ENCODE assay signal across 19 mouse cellular contexts in genomic region chr11:3494857-3495256, GRCm38 (mm10). TPM values are rescaled to one million over a fixed set of nuclear protein-coding genes. Genes with fewer than 3 reads are reported as not detected.
DNase-seq lines count a peak whose midpoint lies in the region; ATAC-seq lines count a peak whose summit lies in the region.
"Had no signal": no experiment of that assay in that cellular context is flagged by ENCODE, and none has a peak within 500 bp of the region (broad histone marks: within the 10 kb centered on the region; RNA-seq: fewer than 3 reads in every experiment).

No protein-coding gene starts in this region.

- WGBS in hindbrain, embryonic 10.5 days, result 84% methylated on average over 17 of the region's 17 CpGs
- 82% methylated on average over 17 of the region's 17 CpGs for WGBS in hindbrain, embryonic 14.5 days
- 82% methylated on average over 17 of the region's 17 CpGs for WGBS in midbrain, embryonic 10.5 days
- 84% methylated on average over 17 of the region's 17 CpGs for WGBS in midbrain, embryonic 16.5 days
- WGBS in embryonic facial prominence, embryonic 13.5 days, result 79% methylated on average over 17 of the region's 17 CpGs
- WGBS in stomach, embryonic 16.5 days, result 73% methylated on average over 17 of the region's 17 CpGs
- WGBS in kidney, embryonic 14.5 days, result 77% methylated on average over 17 of the region's 17 CpGs

- no peak for ATAC-seq in hindbrain, embryonic 14.5 days (ENCODE audit: low FRiP score)
- no peak for ATAC-seq in midbrain, embryonic 16.5 days
- ATAC-seq in embryonic facial prominence, embryonic 13.5 days (ENCODE audit: insufficient number of reproducible peaks, insufficient read depth, low FRiP score, low TSS enrichment, low read depth), result no peak
- no peak for ATAC-seq in stomach, embryonic 16.5 days (ENCODE audit: insufficient read depth, low FRiP score)
- no peak for ATAC-seq in kidney, embryonic 14.5 days (ENCODE audit: low FRiP score, low TSS enrichment)
- ATAC-seq: forebrain, embryonic 15.5 days; inflammation-experienced regulatory T-cells, adult 6 months; midbrain, embryonic 13.5 days had no signal

- no peaks in the 10 kb centered on the region for H3K36me3 ChIP-seq in hindbrain, embryonic 10.5 days
- no peaks in the 10 kb centered on the region for H3K36me3 ChIP-seq in hindbrain, embryonic 14.5 days (replicated peaks; ENCODE audit: control insufficient read depth, insufficient read depth)
- no peaks in the 10 kb centered on the region for H3K36me3 ChIP-seq in midbrain, embryonic 10.5 days
- no peaks in the 10 kb centered on the region for H3K36me3 ChIP-seq in midbrain, embryonic 16.5 days (ENCODE audit: control insufficient read depth, insufficient read depth, low read length)
- no peaks in the 10 kb centered on the region for H3K36me3 ChIP-seq in embryonic facial prominence, embryonic 13.5 days
- no peaks in the 10 kb centered on the region for H3K36me3 ChIP-seq in stomach, embryonic 16.5 days (ENCODE audit: control insufficient read depth, insufficient read depth, low read length)
- no peaks in the 10 kb centered on the region for H3K36me3 ChIP-seq in kidney, embryonic 14.5 days (ENCODE audit: control insufficient read depth, insufficient read depth, low read length)
- H3K36me3 ChIP-seq: forebrain, embryonic 15.5 days; midbrain, embryonic 13.5 days had no signal

- no peaks in the 10 kb centered on the region for H3K9me3 ChIP-seq in hindbrain, embryonic 10.5 days
- H3K9me3 ChIP-seq in hindbrain, embryonic 14.5 days (ENCODE audit: control insufficient read depth, low read length), result no peaks in the 10 kb centered on the region
- H3K9me3 ChIP-seq in midbrain, embryonic 10.5 days (replicated peaks), result no peaks in the 10 kb centered on the region
- H3K9me3 ChIP-seq in midbrain, embryonic 16.5 days (replicated peaks; ENCODE audit: control insufficient read depth, low read length, poor library complexity, severe bottlenecking), result no peaks in the 10 kb centered on the region
- no peaks in the 10 kb centered on the region for H3K9me3 ChIP-seq in embryonic facial prominence, embryonic 13.5 days
- no peaks in the 10 kb centered on the region for H3K9me3 ChIP-seq in stomach, embryonic 16.5 days (replicated peaks; ENCODE audit: control insufficient read depth, low read length)
- H3K9me3 ChIP-seq in kidney, embryonic 14.5 days (ENCODE audit: control insufficient read depth, low read length), result no peaks in the 10 kb centered on the region
- H3K9me3 ChIP-seq: forebrain, embryonic 15.5 days; midbrain, embryonic 13.5 days had no signal

- no peak overlapping the region for H3K4me2 ChIP-seq in hindbrain, embryonic 14.5 days (replicated peaks)
- no peak overlapping the region for H3K4me2 ChIP-seq in midbrain, embryonic 16.5 days (ENCODE audit: low read length)
- H3K4me2 ChIP-seq in embryonic facial prominence, embryonic 13.5 days, result no peak overlapping the region
- no peak overlapping the region for H3K4me2 ChIP-seq in stomach, embryonic 16.5 days (ENCODE audit: low read depth, low read length)
- no peak overlapping the region for H3K4me2 ChIP-seq in kidney, embryonic 14.5 days (replicated peaks; ENCODE audit: low read depth, low read length)
- H3K4me2 ChIP-seq: forebrain, embryonic 15.5 days; lung, embryonic 14.5 days; midbrain, embryonic 13.5 days had no signal

- no peak for DNase-seq in hindbrain, embryonic 10.5 days (ENCODE audit: low spot score)
- DNase-seq in hindbrain, embryonic 14.5 days (ENCODE audit: low spot score), result no peak
- DNase-seq in midbrain, embryonic 10.5 days (ENCODE audit: low spot score), result no peak
- no peak for DNase-seq in left cerebral cortex, adult 8-10 months (ENCODE audit: low spot score in 2 of 2)
- DNase-seq: heart, adult 2 months; heart, postnatal 14 days; kidney, postnatal 25 days; lung, embryonic 14.5 days; right cerebral cortex, postnatal 14 days had no signal

- no peak overlapping the region for H3K9ac ChIP-seq in hindbrain, embryonic 14.5 days
- H3K9ac ChIP-seq in midbrain, embryonic 16.5 days (ENCODE audit: low read depth, low read length), result no peak overlapping the region
- peak overlapping the region; percentile 27; the same call in 1 of the 2 replicates for H3K9ac ChIP-seq in embryonic facial prominence, embryonic 13.5 days
- H3K9ac ChIP-seq in stomach, embryonic 16.5 days (ENCODE audit: low read length), result 0 out of 2 replicates have a peak overlapping the region, but pooled peaks have one; percentile 44
- H3K9ac ChIP-seq in kidney, embryonic 14.5 days (ENCODE audit: low read depth, low read length), result no peak overlapping the region
- H3K9ac ChIP-seq: forebrain, embryonic 15.5 days; lung, embryonic 14.5 days; midbrain, embryonic 13.5 days had no signal

- H3K4me1 ChIP-seq in hindbrain, embryonic 10.5 days (replicated peaks), result peaks cover 17% of the 10 kb centered on the region
- no peaks in the 10 kb centered on the region for H3K4me1 ChIP-seq in hindbrain, embryonic 14.5 days (replicated peaks; ENCODE audit: control insufficient read depth, insufficient read depth, low read length)
- H3K4me1 ChIP-seq in midbrain, embryonic 10.5 days, result peaks cover 11% of the 10 kb centered on the region; the same call in 1 of the 2 replicates
- H3K4me1 ChIP-seq in midbrain, embryonic 16.5 days (ENCODE audit: control insufficient read depth, insufficient read depth, low read length), result no peaks in the 10 kb centered on the region
- peaks cover 3% of the 10 kb centered on the region; the same call in 1 of the 2 replicates for H3K4me1 ChIP-seq in embryonic facial prominence, embryonic 13.5 days
- no peaks in the 10 kb centered on the region for H3K4me1 ChIP-seq in stomach, embryonic 16.5 days (ENCODE audit: control insufficient read depth, insufficient read depth, low read length)
- H3K4me1 ChIP-seq in kidney, embryonic 14.5 days (ENCODE audit: control insufficient read depth, insufficient read depth, low read length), result no peaks in the 10 kb centered on the region
- H3K4me1 ChIP-seq: forebrain, embryonic 15.5 days; midbrain, embryonic 13.5 days had no signal

- H3K27me3 ChIP-seq in hindbrain, embryonic 10.5 days (ENCODE audit: insufficient read depth, poor library complexity, severe bottlenecking), result no peaks in the 10 kb centered on the region
- no peaks in the 10 kb centered on the region for H3K27me3 ChIP-seq in hindbrain, embryonic 14.5 days (ENCODE audit: control insufficient read depth, insufficient read depth, low read length)
- H3K27me3 ChIP-seq in midbrain, embryonic 10.5 days (ENCODE audit: low read depth, poor library complexity, severe bottlenecking), result no peaks in the 10 kb centered on the region
- H3K27me3 ChIP-seq in midbrain, embryonic 16.5 days (ENCODE audit: control insufficient read depth, insufficient read depth, low read depth, low read length), result no peaks in the 10 kb centered on the region
- H3K27me3 ChIP-seq in embryonic facial prominence, embryonic 13.5 days, result no peaks in the 10 kb centered on the region
- H3K27me3 ChIP-seq in stomach, embryonic 16.5 days (ENCODE audit: control insufficient read depth, insufficient read depth, low read length), result no peaks in the 10 kb centered on the region
- H3K27me3 ChIP-seq in kidney, embryonic 14.5 days (ENCODE audit: control insufficient read depth, insufficient read depth, low read length), result no peaks in the 10 kb centered on the region
- H3K27me3 ChIP-seq: forebrain, embryonic 15.5 days; midbrain, embryonic 13.5 days had no signal

- H3K4me3 ChIP-seq in hindbrain, embryonic 10.5 days, result no peak overlapping the region
- H3K4me3 ChIP-seq in hindbrain, embryonic 14.5 days (replicated peaks; ENCODE audit: low read length), result no peak overlapping the region
- no peak overlapping the region for H3K4me3 ChIP-seq in midbrain, embryonic 10.5 days
- no peak overlapping the region for H3K4me3 ChIP-seq in midbrain, embryonic 16.5 days (ENCODE audit: low read depth, low read length)
- no peak overlapping the region for H3K4me3 ChIP-seq in embryonic facial prominence, embryonic 13.5 days
- no peak overlapping the region for H3K4me3 ChIP-seq in stomach, embryonic 16.5 days (replicated peaks; ENCODE audit: low read length)
- no peak overlapping the region for H3K4me3 ChIP-seq in kidney, embryonic 14.5 days (ENCODE audit: low read length)
- H3K4me3 ChIP-seq: forebrain, embryonic 15.5 days; heart, adult 2 months; midbrain, embryonic 13.5 days had no signal

- peak overlapping the region; percentile 45; the same call in 1 of the 2 replicates for H3K27ac ChIP-seq in hindbrain, embryonic 10.5 days
- H3K27ac ChIP-seq in hindbrain, embryonic 14.5 days, result no peak overlapping the region
- peak overlapping the region; percentile 49; the same call in 1 of the 2 replicates for H3K27ac ChIP-seq in midbrain, embryonic 10.5 days (replicated peaks)
- no peak overlapping the region for H3K27ac ChIP-seq in midbrain, embryonic 16.5 days (ENCODE audit: low read length)
- H3K27ac ChIP-seq in embryonic facial prominence, embryonic 13.5 days, result no peak overlapping the region
- H3K27ac ChIP-seq in stomach, embryonic 16.5 days (ENCODE audit: low read length), result no peak overlapping the region
- H3K27ac ChIP-seq in kidney, embryonic 14.5 days (ENCODE audit: low read depth, low read length), result no peak overlapping the region
- H3K27ac ChIP-seq: forebrain, embryonic 15.5 days; heart, adult 2 months; macrophage; midbrain, embryonic 13.5 days had no signal

RNA-seq across cellular contexts. Expression of gene Pla2g3, which starts 6.8 kb away (rescaled TPM):
- 0.99 and 1.5 TPM in 2 replicates for polyA plus RNA-seq in hindbrain, embryonic 10.5 days (2016; fragmentation: Nextera tagmentation; extraction: Ambion mirVana)
- polyA plus RNA-seq in hindbrain, embryonic 14.5 days (2014; fragmentation: Nextera tagmentation; extraction: Ambion mirVana), result 0.67 and 0.81 TPM in 2 replicates
- 0.75 and 0.89 TPM in 2 replicates for polyA plus RNA-seq in midbrain, embryonic 10.5 days (2016; fragmentation: Nextera tagmentation; extraction: Ambion mirVana)
- polyA plus RNA-seq in midbrain, embryonic 16.5 days (2015; fragmentation: Nextera tagmentation; extraction: Ambion mirVana), result 1.7 and 3.9 TPM in 2 replicates
- 0.51 and 0.60 TPM in 2 replicates for polyA plus RNA-seq in embryonic facial prominence, embryonic 13.5 days (2015; fragmentation: Nextera tagmentation; extraction: Ambion mirVana)
- polyA plus RNA-seq in stomach, embryonic 16.5 days (2015; fragmentation: Nextera tagmentation; extraction: Ambion mirVana), result 1.8 and 4.5 TPM in 2 replicates
- 1 to 10 TPM; 2.3 to 3.5 (median 2.7) TPM for total RNA-seq in left cerebral cortex, adult 8-10 months (2022)
- 0.39 and 0.77 TPM in 2 replicates for polyA plus RNA-seq in kidney, embryonic 14.5 days (2014; fragmentation: Nextera tagmentation; extraction: Ambion mirVana)
- total RNA-seq: gastrocnemius, adult 8-10 months; liver, adult 2 months had no signal
- polyA plus RNA-seq: macrophage had no signal

RNA-seq across cellular contexts. Expression of gene Inpp5j, which starts 9.8 kb away (rescaled TPM):
- 0.21 and 0.37 TPM in 2 replicates for polyA plus RNA-seq in hindbrain, embryonic 10.5 days (2016; fragmentation: Nextera tagmentation; extraction: Ambion mirVana)
- 5.7 and 6.9 TPM in 2 replicates for polyA plus RNA-seq in hindbrain, embryonic 14.5 days (2014; fragmentation: Nextera tagmentation; extraction: Ambion mirVana)
- 0.16 and 0.24 TPM in 2 replicates for polyA plus RNA-seq in midbrain, embryonic 10.5 days (2016; fragmentation: Nextera tagmentation; extraction: Ambion mirVana)
- 8.3 and 10.3 TPM in 2 replicates for polyA plus RNA-seq in midbrain, embryonic 16.5 days (2015; fragmentation: Nextera tagmentation; extraction: Ambion mirVana)
- polyA plus RNA-seq in embryonic facial prominence, embryonic 13.5 days (2015; fragmentation: Nextera tagmentation; extraction: Ambion mirVana), result 0.48 and 0.85 TPM in 2 replicates
- polyA plus RNA-seq in stomach, embryonic 16.5 days (2015; fragmentation: Nextera tagmentation; extraction: Ambion mirVana), result 3.4 and 3.5 TPM in 2 replicates
- total RNA-seq in left cerebral cortex, adult 8-10 months (2022), result 10 to 100 TPM; 49.4 to 55.6 (median 53.8) TPM
- polyA plus RNA-seq in kidney, embryonic 14.5 days (2014; fragmentation: Nextera tagmentation; extraction: Ambion mirVana), result 0.40 and 0.61 TPM in 2 replicates
- total RNA-seq: liver, adult 2 months had no signal
- polyA plus RNA-seq: inflammation-experienced regulatory T-cells, adult 6 months had no signal

RNA-seq across cellular contexts. Expression of gene Selenom, which starts 19.6 kb away (rescaled TPM):
- polyA plus RNA-seq in hindbrain, embryonic 10.5 days (2016; fragmentation: Nextera tagmentation; extraction: Ambion mirVana), result 60.3 and 73.5 TPM in 2 replicates
- polyA plus RNA-seq in hindbrain, embryonic 14.5 days (2014; fragmentation: Nextera tagmentation; extraction: Ambion mirVana), result 105 and 122 TPM in 2 replicates
- polyA plus RNA-seq in midbrain, embryonic 10.5 days (2016; fragmentation: Nextera tagmentation; extraction: Ambion mirVana), result 43.8 and 49.2 TPM in 2 replicates
- 87.5 and 129 TPM in 2 replicates for polyA plus RNA-seq in midbrain, embryonic 16.5 days (2015; fragmentation: Nextera tagmentation; extraction: Ambion mirVana)
- polyA plus RNA-seq in embryonic facial prominence, embryonic 13.5 days (2015; fragmentation: Nextera tagmentation; extraction: Ambion mirVana), result 128 and 132 TPM in 2 replicates
- polyA plus RNA-seq in stomach, embryonic 16.5 days (2015; fragmentation: Nextera tagmentation; extraction: Ambion mirVana), result 169 and 176 TPM in 2 replicates
- 100 to 1,000 TPM; 149 to 172 (median 160) TPM for total RNA-seq in left cerebral cortex, adult 8-10 months (2022)
- 82.1 and 107 TPM in 2 replicates for polyA plus RNA-seq in kidney, embryonic 14.5 days (2014; fragmentation: Nextera tagmentation; extraction: Ambion mirVana)

RNA-seq across cellular contexts. Expression of gene Rnf185, which starts 42.7 kb away (rescaled TPM):
- polyA plus RNA-seq in hindbrain, embryonic 10.5 days (2016; fragmentation: Nextera tagmentation; extraction: Ambion mirVana), result 42.1 and 44.5 TPM in 2 replicates
- 46.3 and 50.6 TPM in 2 replicates for polyA plus RNA-seq in hindbrain, embryonic 14.5 days (2014; fragmentation: Nextera tagmentation; extraction: Ambion mirVana)
- polyA plus RNA-seq in midbrain, embryonic 10.5 days (2016; fragmentation: Nextera tagmentation; extraction: Ambion mirVana), result 46.5 and 52.5 TPM in 2 replicates
- polyA plus RNA-seq in midbrain, embryonic 16.5 days (2015; fragmentation: Nextera tagmentation; extraction: Ambion mirVana), result 45.3 and 46.2 TPM in 2 replicates
- 34.0 and 34.1 TPM in 2 replicates for polyA plus RNA-seq in embryonic facial prominence, embryonic 13.5 days (2015; fragmentation: Nextera tagmentation; extraction: Ambion mirVana)
- 30.7 and 31.4 TPM in 2 replicates for polyA plus RNA-seq in stomach, embryonic 16.5 days (2015; fragmentation: Nextera tagmentation; extraction: Ambion mirVana)
- total RNA-seq in left cerebral cortex, adult 8-10 months (2022), result 10 to 100 TPM; 28.9 to 31.4 (median 30.0) TPM
- 23.6 and 45.2 TPM in 2 replicates for polyA plus RNA-seq in kidney, embryonic 14.5 days (2014; fragmentation: Nextera tagmentation; extraction: Ambion mirVana)

RNA-seq across cellular contexts. Expression of gene Smtn, which starts 45.6 kb away (rescaled TPM):
- polyA plus RNA-seq in hindbrain, embryonic 10.5 days (2016; fragmentation: Nextera tagmentation; extraction: Ambion mirVana), result 43.2 and 46.1 TPM in 2 replicates
- 15.0 and 17.3 TPM in 2 replicates for polyA plus RNA-seq in hindbrain, embryonic 14.5 days (2014; fragmentation: Nextera tagmentation; extraction: Ambion mirVana)
- 40.2 and 45.4 TPM in 2 replicates for polyA plus RNA-seq in midbrain, embryonic 10.5 days (2016; fragmentation: Nextera tagmentation; extraction: Ambion mirVana)
- polyA plus RNA-seq in midbrain, embryonic 16.5 days (2015; fragmentation: Nextera tagmentation; extraction: Ambion mirVana), result 14.2 and 14.7 TPM in 2 replicates
- 43.9 and 46.1 TPM in 2 replicates for polyA plus RNA-seq in embryonic facial prominence, embryonic 13.5 days (2015; fragmentation: Nextera tagmentation; extraction: Ambion mirVana)
- 122 and 128 TPM in 2 replicates for polyA plus RNA-seq in stomach, embryonic 16.5 days (2015; fragmentation: Nextera tagmentation; extraction: Ambion mirVana)
- total RNA-seq in left cerebral cortex, adult 8-10 months (2022), result 10 to 100 TPM in 1 of 4 experiments, 1 to 10 TPM in 3; 5.2 to 11.0 (median 7.2) TPM
- 51.8 and 70.7 TPM in 2 replicates for polyA plus RNA-seq in kidney, embryonic 14.5 days (2014; fragmentation: Nextera tagmentation; extraction: Ambion mirVana)

Comparison
In these comparisons a context has a peak if more than half of its experiments do, and no peak if none do; other contexts are left out.
1. H3K27ac ChIP-seq: peak in hindbrain, embryonic 10.5 days (single experiment) and midbrain, embryonic 10.5 days (single experiment); none in hindbrain, embryonic 14.5 days (single experiment), midbrain, embryonic 16.5 days (single experiment), embryonic facial prominence, embryonic 13.5 days (single experiment), stomach, embryonic 16.5 days (single experiment) and kidney, embryonic 14.5 days (single experiment).
2. H3K9ac ChIP-seq: peak in embryonic facial prominence, embryonic 13.5 days (single experiment) and stomach, embryonic 16.5 days (single experiment); none in hindbrain, embryonic 14.5 days (single experiment), midbrain, embryonic 16.5 days (single experiment) and kidney, embryonic 14.5 days (single experiment).